Mouse (Mus musculus) thymus, postnatal 4 days (tissue): Measurements from ENCODE around the gene Ctla4.

Experiments used
- DNase-seq: peaks from one replicate; pipeline ENCODE4 v3.0.0; 2021

Gene Ctla4

DNA sequence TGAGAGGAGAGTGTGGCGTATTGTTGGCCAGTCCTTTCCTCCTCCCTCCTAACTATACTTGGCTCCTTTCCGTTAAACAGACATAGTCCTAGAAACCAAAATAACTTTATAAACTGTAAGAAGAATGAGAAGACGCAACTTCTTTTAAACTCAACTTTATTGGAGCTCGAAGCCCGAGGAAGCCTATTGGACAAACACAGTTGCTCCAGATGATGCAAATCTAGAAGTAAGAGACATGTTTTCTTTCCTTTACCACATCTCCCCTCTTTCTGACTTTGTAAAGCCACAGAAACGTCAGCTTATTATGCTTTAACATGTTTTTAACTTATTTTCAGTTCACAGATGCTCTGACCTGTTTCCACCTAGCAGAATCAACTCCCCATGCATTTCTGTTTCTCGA, at the start of gene Ctla4:
Ctla4 (plus strand) TSS at position 20 of the 400 bp plus-strand sequence.
- no peak for DNase-seq

DNA sequence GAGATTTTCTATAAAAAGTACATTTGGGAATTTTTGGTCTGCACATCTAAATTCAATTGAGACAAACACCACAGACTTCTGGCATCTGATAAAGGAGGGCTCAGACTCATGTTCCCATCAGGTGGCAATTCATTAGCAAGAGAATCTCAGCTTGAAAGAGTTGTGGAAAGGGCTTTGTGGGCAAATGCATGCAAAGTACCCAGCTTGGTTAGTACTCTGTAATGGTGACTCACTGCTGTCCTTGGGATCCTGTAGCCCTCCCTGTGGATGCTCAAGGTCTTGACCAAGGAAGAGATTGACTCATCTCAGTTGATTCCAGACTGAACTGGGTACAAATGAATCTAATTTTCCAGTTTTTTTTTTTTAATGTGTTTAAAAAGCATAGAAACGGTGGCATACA, 47.6 kb upstream of the Ctla4 start:
- DNase-seq = no peak

DNA sequence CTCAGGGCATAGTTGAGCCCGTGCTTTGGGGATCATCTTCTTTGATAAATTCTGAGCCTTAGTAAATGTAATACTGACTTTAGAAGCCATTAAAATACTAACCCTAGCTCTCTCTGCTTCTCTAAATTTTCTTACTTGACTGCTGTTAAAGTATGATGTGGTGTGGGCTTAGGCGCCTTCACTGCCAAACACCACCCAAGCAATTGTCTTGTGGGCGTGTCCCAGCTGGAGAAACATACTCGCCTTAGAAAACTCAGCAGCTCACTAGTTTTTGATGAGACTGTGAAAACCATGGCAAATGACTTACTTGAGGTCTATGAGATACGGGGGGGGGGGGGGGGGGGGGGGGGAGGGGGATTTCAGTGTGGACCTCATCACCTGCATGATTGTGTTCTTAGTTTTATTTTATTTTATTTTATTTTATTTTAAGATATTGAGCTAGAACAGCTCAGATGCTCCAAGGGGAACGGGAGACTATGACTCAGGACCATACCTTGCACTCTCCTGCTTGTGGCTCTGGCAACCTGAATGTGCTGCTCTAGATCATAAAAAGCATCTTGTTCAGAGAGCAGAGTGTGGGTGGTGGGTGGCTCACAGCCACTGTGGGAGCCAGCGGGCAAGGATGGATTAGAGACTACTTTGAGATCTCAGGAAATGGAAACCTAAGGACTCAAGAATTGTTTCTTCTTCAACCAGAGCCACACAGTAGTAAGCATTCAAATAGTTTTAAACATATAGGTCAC, 41.3 kb upstream of the Ctla4 start:
- DNase-seq = no peak

DNA sequence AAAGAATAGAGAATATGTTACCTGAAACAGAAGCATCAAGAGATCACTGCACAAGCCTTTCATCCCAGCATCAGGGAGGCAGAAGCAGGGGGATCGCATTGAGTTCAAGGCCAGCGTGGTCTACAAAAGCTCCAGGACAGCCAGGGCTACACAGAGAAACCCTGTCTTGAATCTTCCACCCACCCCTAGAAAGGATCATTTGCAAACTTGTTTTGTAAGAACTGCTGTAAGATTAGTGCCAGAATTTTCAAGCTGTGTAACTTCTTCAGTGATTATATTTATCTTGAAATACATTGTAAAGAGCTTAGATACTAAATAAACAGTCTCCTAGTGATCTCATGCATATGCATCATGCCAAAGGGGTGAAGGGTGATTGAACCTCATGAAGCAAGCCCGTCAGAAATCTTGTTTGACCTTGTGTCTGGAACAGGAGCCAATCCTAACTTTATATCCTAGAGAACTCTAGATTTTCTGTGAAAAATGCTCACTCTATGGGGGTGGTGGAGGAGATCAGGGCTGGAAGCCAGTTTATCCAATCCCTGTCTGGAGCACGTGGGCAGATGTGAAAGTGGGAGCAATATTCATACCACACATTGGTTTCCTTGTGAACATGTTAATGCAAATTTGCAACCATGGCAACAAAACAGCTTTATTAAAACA, 40.1 kb upstream of the Ctla4 start:
- no peak for DNase-seq

DNA sequence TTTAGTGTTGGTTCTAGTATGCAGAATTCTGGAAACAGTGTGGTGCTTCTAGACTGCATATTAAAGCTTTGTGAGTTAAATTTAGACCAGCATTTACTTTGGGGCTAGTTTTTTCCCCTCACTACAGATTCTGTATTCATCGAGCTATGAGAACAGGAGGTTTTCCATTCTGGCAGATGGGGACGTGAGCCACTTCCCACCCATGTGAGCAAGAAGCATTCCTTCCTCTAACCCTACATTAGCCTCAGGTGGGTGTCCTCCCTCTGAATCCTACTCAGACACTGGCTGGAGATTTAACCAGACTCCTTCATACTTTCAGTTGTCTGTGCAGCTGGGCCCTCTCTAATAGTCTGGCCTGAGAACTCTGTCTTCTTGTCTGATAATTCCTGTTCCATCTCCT, 37.7 kb upstream of the Ctla4 start:
- no peak for DNase-seq

DNA sequence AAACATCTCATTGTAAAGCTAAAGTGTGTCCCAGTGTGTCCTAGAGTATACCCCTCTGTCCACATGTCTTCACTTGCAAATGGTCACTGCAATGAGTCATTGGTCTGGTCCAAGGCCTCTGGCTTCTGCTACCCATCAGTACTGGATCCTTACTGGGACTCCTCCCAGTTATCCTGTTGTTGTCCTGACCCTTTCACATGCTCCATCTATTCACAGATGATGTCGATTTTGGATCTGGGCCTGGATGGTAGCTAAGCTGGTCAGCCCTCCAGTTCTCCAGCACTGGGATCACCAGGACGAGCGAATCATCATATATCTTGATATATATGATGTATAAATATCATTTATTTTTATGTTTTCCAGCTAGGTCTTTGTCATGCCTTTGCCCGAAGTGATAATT, 37.0 kb upstream of the Ctla4 start:
- DNase-seq = no peak

DNA sequence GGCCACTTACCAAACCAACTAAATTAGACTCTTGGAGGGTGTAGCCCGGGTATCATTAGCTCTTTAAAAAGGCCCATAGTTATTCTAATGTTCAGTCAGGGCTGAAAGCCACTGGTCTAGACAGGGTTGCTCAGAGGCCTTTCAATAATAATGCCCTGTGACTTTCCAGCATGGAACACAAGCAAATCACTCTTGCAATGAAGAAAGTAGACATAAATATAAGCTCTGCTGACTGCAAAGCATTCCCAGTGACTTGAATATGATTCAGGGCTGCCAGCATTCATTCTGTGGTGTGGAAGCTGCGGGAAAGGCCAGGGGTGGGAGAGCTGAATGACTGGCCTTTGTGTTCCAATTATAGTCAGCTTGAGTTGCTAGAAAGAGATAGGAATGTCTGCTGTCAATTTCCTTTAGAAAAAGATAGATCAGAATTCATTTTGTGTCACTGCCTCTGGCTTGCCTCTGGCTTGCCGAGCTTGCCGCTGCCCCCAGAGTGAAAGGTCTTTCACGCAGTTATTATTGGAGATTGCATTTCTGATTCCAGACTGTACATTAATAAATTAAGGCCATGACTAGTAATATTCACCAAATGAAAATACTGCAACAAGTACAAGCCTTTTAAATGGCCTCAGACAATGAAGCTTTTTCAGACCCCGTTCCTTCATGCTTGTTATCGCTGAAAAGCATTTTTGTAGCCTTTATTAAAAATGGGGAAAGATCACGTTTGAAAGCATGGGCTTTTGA, 35.6 kb upstream of the Ctla4 start:
- no peak for DNase-seq

DNA sequence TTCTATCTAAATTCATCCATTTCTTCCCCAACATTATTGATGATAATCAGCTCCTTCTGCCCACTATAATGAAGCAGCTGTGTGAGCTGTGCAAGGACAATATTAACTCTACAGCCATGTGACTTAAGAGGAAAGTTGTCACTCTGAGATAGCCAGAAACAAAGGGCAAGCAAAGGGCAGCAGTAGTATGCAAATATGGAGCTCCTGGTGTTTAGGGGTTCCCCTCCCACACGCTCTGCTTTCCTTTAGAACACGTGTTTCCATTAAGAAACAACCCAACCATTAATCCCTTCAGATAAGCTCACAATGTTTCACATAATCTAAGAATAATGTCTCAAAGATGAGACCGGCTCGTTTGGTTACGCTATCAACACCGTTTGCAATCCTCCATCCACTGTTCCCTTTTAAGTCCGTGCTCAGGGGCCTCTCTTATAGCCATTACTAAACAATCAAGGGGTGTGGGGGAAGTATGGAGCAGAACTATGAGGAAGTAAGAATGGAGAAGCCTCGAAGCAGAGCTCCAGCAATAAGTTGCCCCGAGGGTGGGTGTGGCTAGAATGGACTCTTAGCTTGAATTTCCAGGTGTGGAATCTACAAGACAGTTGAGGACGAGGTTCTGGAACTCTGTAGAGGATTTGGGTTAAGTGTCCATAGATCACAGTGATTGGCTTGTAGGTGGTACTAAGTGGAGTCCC, 34.6 kb upstream of the Ctla4 start:
- DNase-seq = no peak

DNA sequence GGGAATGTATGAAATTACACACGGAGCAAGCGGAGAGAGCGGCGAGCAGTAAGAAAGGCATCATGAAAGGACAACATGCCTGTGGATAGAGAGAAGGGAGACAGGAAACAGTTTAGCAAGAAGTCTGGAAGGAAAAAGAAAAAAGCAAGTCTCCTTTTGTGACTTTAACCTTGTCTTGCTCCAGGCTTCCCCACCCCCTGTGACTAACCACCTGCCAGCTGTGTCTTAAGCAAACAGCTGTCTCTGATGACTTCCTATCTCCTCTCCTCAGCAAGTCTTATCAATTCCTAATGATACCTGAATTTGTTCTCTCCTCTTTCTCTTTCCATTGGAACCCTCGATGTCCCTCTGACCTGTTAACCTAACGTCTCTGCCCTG, 34.0 kb upstream of the Ctla4 start:
- DNase-seq = peak; percentile 46

DNA sequence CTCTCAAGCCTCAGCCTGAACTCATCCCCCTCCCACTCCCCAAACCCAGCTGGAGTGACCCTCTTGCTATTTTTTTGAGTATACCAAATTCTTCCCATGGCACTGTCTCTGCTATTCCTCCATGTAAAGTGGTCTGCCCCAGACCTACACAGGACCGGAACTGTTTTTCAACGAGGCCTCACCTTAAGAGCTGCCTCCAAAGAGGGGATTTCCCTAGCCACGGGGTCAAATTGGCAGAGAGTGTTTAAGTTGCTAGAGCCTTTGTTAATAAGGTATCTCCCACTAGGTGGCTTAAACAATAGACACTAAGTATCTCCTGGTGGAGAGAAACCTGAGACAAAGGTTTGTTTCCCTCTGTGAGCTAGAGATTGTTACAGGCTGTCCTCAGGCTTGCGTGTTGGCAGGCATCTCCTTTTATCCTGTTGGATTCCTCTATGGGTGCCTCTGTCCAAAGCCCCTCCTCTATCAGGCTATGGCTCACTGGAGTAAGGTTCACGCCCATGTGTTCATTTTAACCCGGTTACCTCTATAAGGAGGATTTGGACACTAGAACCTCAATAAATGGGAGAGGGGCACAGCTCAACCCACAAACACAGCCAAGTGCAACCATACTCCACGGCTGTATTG, 33.4 kb upstream of the Ctla4 start:
- DNase-seq = no peak

DNA sequence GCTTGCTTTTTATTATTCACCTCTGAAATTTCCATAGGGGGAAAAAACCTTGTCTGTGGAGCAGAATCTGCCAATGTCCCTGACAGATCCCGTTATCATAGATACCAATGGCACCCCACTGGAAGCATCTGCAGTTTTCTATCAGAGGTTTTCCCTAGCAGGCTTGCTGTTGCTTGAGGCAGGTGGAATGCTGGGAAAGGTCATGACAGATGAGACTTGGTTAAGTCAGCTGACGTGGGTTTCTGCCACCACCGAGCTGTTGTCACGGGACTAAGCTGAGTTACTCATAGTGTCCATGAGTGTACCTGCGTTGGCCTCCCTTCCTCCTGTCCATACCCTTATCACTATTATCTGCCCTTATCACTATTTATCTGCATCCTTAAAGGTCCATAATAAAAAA, 32.8 kb upstream of the Ctla4 start:
- no peak for DNase-seq

DNA sequence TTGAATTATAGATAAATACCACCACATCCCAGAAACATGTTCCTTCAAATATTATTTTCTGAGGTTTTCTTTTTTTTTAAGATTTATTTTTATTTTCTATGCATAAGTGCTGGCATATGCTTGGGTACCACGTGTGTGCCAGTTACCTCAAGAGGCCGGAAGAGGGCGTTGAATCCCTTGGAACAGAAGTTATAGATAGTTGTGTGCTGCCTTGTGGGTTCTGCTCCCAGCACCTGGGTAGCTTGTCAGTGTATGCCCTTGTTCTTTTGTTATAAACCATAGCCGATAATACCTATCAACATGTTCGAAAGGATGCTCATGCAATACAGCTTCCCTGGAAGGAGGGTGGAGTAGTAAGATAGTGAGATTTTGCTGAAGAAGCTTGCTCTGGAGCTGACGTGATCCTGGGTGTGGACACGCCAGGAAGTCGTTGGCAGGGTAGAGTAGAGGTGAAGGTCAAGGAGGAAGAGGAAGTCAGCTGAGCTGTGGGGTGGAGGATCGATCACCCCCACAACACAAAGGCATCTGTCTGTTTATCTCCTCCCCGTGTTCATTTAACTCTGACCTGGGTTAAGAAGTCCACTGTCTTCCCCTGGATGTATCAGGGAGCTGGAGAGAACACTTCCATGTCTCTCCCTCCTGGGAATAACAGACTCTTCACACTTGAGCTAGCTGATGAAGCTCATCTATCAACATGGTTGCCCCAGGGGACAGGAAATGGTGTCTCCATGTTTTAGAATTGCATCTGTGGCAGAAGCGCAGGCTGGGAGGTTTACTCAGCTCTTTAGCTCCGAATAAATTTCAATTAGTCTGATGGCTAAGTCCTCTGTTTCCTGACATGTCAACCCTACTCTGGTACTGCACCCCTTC, 29.2 kb upstream of the Ctla4 start:
- no peak for DNase-seq

DNA sequence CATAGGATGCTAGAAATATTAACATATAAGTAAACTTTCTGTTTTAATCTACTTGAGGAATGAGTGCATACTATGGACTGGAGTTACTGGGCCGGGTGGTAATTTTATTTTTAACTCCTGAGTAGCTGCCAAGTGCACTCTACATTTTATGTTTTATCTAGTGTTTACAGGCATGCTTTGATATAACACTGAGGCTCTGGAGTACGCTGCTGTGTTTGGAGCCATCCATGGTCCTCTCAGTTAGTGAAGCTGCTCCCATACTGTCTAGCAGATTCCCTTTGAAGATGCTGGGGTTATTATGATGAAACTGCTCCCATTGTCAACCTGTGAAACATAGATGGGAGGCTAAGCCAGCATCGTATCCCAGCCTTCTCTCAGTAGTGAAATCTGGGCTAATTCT, 27.6 kb upstream of the Ctla4 start:
- no peak for DNase-seq

DNA sequence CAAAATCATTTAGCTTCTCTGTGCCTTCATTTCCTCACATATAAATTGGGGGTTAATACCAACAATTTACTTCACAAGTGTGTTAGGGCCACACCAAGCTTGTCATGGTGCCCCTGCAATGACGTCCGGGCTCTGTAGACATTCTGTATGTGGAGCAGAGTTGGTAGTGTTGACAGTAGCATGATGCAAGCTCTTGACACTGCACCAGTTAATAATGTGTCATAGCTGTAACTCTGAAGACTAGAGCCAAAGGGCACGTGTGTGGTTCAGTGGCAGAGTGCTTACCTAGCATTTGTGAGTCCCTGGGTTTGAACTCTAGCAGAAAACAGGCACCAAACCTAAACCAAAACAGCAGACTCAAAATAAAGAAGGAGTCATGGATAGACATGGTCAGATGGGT, 27.0 kb upstream of the Ctla4 start:
- no peak for DNase-seq

DNA sequence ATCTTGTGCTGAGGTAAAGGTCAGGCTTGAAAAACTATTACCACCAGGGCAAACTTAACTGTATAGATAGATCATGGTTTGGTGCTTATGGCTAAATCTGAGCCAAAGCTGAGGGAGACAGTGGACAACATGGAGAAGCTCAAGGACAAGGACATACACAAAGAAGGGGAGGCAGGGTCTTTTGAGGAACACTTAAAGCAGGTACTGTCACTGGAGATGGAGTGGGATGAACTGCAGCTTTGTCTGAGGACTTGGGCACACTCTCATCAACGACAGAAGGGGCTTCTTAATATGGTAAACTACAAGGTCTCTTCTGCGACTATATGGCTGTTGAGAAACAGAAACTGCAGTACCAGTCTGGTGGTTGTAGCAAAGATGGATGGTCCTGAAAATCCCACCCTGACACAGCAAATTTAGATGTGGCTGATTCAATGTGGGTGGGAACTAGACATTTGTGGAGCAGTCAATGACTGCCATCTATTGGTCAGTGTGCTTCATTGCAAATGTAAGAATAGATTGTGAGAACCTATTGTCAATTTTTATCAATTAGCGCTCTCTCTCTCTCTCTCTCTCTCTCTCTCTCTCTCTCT, 26.3 kb upstream of the Ctla4 start:
- peak; percentile 28 for DNase-seq

DNA sequence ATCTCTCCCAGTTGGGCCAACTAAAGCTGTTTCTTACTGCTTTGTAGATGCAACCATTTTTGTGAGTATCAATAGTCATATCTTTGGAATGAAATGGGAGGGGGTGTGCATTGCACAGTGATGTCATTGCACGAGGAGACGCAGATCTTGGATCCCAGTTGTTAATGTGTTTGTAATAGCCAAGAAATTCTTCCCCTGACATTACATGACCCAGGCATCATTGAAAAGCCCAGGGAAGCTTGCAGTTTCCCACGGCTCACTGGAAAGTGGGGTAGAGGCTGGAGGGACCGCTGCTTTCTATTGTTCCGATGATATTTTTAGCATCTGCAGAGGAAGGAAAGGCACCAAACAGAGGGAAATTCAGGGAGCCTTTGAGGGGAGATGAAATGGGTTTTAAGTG, 25.8 kb upstream of the Ctla4 start:
- DNase-seq = no peak

DNA sequence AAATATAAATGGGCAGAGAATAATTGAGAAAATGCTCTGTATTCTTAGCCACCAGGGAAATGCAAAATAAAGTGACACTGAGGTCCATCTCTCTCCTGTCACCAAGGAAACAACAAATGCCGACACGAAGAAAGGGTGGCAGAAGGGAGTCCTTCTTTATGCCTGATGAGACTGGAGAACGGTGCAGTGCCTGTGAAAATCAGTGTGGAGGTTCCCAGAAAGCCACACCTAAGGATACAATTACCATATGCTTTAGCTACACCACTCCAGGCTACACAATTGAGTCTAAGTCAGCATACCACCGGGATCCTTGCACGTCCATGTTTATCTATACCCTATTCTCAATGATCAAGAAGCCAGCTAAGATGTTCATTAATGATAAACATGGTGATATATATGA, 25.4 kb upstream of the Ctla4 start:
- DNase-seq = no peak

DNA sequence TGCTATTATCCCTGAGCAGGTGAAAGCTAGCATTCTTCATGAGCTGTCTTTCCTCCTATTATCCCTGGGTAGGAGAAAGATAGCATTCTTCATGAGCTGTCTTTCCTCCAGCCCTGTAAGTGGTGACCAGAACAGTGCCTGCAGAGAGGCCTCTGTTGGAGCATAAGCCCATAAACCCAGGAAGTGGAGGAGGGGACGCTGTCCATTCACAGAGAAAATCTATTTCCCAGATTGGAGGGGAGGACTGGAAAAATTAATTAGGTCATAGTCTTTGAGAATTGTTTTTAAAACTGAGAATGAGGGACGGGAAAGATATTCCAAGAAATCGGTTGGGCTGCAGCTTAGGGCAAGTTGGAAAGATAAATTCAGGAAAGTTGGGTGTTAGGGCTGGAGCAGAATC, 24.3 kb upstream of the Ctla4 start:
- no peak for DNase-seq

DNA sequence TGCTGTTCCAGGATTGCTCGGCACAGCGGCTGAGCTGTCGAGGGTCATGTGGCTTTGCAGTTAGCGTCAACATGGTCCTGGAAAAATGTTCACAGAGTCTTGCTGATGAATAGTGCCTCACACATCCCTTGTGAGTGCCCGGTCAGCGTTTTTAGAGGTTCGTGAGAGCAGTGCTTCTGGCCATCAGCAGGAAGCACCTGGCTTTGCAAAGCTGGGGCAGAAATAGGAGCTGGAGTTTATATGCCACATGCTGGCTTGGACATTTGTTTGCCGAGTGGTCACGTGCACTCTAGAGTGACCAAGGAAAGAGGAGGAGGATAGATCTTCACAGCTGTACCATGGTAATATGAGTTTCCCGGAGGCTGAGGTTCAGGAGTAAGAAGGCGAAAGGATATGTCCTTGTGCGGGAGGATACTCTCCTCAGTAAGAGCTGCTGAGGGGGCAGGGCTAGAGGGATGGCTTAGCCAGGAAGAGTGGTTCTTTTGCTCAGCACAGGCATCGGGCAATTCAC, 23.8 kb upstream of the Ctla4 start:
- no peak for DNase-seq

DNA sequence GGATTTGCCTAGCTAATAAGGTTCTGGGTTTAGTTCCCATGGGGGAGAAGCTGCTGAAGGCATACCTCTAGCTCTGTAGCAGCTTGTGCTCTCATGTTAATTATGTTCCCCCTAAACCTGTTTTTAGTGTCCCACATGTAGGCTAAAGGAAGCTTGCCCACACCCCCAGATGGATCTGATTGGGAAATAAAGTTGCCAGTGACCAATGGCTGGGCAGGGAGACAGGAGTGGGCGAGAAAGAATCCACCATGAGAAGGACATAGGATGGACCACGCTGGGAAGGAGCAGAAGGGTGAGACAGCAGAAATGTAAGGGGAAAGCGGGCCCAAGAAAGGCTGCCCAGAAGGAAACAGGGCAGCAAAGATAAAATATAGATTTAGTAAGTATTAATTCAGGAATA, 23.1 kb upstream of the Ctla4 start:
- no peak for DNase-seq

DNA sequence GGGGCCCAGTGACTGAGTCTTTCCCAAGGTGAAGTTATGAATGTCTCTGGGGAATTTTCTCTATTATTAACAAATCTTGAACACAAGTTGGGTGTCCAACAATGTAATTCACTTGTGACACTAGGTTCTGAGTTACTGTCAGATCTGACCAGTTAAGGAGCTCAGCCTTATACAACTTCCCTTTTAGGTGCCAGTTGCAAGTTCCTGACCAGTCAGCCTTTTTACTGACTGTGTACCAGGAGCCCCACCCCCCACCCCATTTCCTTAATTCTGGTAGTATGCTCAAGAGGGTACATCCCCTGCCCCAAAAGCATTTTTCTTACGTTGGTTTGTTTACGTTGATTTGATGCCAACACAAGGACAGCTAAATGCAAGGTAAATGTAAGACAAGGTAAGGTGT, 21.6 kb upstream of the Ctla4 start:
- no peak for DNase-seq

DNA sequence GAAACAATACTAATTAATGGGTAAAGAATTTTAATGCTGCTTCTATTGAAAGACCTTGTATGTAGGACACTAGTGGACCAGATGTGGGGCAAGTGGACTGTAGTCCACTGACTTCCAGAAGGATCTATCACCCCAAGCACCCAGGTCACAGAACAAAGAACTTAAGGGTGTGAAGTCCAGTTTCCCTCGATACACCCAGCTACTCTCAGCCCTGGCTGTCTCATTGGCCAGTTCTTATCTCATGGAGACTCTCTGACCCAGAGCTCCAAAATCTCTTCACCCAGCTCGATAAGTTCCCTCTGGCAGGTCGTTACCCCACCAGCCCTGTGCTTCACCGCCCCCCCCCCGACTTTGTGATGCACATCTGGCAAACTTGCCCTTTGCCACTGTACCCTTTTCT, 20.8 kb upstream of the Ctla4 start:
- no peak for DNase-seq
